Mouse (Mus musculus) kidney, adult 9 months (tissue): ENCODE data around the gene Msl2.

ENCODE experiments used
- DNase-seq: peaks from one replicate; pipeline ENCODE4 v3.0.0; 2022

Gene Msl2

DNA sequence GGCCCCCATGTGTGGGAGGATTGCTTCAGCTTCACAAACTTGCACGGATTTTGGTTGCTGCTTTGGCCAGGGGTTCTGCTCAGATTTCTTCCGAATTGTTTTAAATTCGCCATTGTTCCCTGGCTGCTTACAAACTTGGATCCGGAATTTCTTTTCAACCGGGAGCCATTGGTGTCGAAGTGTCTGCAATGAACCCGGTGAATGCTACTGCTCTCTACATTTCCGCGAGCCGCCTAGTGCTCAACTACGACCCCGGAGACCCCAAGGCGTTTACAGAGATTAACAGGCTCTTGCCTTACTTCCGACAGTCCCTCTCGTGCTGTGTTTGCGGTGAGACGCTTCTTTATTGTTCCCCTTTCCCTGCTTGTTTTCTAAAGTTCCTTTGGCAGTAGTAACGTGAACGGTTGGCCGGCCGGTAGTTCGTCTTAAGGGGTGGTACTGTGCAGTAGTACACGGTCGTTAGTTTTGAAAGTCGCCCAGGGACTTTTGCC lies 1.2 kb downstream of the Msl2 start:
- peak; percentile 39 for DNase-seq

DNA sequence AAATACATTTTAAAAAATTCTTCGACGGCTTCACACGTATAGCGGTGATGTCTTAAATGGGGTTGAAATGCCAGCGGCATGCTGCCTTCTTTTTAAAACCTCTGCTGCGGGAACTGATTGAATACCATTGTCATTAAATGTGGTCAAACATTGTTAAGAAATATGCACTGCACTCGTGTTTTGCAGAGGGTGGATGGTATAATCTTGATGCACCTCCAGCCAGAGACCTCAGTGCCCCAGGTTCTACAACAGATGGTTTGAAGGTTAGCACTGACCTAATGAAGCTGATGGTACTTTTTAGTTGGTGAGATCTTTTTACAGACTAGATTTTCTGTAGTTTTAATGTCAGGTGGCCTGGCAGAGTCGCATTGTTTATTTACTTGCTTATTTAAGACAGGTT lies 1.8 kb downstream of the Msl2 start:
- no peak for DNase-seq

DNA sequence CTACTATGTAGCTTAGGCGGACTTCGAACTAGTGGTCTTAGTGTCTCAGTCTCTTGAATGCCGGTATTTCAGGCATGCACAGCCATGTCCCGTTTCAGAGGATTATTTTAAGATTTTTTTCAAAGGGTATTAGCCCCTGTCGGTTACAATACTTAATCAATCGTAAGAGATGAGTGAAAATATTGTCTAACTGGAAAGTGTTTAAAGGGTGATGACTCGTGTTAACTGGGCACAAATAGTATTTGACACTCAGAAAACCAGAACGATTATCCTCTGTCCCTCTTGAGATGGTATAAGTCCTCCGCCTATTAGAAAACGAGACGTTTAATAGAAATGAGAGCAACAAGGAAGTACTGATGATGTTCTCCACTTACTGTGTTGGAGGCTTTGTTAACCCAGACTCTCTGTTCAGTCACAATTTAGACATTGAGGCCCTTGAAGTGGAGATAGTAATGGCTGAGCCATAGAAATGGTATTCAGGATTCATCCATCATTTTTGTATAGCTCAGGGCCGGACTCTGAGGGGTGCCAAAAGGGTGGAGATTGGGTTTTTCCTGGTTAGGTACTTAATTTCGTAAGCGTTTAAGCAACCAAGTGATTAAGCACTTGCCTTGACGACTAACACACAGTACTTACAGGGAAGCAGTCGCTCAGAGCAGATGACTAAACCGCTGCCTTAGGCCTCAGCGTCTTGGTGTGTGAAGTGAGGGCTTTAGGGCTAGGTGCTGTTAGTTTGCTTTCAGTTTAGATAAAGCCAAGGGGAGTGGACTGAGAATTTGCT lies 2.4 kb downstream of the Msl2 start:
- peak; percentile 41 for DNase-seq

DNA sequence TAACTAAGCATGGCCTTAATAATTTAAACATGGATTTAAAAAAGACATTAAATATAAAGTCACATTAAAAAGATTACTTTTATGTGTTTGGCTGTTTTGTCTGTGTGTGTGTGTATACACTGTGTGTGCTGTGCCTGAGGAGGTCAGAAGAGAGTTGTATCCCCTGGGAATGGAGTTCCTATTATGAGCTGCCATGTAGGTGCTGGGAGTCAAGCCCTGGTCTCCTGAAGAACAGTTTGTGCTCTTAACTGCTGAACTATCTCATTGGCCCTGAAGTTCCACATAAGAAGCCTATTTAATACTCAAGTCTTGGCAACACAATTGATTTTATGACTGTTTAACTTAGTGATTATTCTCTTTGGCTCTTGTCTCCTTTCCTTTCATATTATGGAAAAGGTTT lies 3.6 kb downstream of the Msl2 start:
- no peak for DNase-seq

DNA sequence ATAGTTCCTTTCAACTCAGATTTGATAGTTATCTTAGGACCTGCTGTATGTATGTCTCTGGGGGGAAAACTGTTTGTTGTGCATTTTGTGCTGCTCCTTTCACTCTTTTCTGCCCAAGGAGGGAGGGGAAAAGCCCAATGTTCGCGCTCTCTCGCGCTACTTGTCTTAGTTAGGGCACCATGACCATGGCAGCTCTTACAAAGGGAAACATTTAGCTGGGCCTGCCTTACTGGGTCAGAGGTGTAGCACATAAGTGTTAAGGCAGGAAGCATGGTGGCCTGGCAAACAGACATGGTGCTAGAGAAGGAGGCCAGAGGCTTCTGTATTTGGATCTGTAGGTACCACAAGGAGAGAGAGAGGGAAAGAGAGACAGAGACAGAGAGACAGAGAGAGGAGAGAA lies 4.7 kb downstream of the Msl2 start:
- DNase-seq: no peak

DNA sequence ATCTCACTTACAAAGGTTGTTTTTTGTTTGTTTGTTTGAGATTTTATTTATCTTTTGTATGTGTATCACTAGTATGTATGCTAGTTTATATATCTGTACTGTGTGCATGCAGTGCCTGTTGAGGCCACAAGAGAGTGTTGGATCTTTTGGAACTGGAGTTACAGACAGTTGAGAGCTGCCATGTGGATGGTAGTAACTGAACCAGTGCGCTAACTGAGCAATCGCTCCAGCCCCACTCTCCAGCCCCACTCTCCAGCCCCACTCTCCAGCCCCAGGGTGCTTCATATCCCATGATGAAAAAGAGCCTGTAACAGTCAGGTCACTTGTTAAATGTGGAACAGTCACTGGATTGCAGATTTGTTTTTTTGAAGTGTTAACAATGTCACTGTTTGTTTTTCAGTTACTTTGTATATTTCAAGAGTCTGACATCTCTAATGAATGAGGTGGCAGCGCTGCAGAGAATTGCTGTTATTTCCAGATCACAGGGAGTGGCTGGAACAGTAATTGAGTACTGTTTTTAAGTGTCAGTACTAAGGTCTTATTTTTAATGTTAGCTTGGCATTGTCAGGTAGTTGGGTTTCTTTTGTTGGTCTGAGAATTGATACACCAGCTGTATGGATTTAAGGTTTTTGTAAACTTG lies 6.3 kb downstream of the Msl2 start:
- no peak for DNase-seq

DNA sequence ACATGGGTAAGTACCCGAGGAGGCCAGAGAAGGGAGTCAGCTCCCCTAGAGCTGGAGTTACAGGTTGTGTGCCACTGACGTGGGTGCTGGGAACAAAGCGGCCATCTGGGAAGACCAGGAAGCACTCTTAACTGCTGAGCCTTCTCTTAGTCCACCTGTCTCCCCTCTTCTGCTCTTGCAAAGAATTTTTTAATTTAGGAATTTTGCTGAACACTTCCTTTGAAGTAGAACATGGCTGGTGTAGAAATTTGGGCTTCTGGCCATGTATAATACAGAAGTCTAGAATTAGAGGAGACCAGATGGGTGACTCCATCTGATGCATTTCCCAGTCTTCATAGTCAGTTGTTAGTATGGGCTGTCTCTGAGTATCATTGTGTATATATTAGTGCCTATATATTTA lies 9.8 kb downstream of the Msl2 start:
- no peak for DNase-seq

DNA sequence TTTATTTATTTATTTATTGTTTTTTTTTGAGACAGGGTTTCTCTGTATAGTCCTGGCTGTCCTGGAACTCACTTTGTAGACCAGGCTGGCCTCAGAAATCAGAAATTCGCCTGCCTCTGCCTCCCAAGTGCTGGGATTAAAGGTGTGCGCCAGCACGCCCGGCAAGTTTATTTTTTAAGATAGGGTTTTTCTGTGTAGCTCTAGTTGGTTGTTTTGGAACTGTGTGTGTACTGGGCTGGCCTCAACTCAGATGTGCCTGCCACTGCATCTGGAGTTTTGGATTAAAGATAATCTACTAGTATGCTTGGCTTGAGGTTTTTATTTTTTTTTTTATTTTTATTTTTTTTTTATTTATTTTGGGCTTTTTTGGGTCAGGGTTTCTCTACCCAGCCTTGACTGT lies 21.5 kb downstream of the Msl2 start:
- no peak for DNase-seq

DNA sequence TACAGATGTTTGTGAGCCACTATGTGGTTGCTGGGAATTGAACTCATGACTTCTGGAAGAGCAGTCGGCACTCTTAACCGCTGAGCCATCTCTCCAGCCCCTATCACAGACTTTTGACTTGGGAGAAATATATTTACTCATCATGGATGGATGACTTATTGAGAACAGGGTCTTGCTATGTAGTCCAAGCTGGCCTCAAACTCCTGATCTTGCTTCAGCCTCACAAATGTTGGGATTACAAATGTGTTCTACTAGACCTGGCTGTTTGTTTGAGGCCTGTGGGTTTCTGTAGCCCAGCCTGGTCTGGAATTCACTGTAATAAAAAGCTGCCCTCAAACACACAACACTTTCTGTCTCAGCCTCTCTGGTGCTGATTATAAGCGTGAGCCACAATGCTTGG lies 22.6 kb downstream of the Msl2 start:
- DNase-seq: no peak

DNA sequence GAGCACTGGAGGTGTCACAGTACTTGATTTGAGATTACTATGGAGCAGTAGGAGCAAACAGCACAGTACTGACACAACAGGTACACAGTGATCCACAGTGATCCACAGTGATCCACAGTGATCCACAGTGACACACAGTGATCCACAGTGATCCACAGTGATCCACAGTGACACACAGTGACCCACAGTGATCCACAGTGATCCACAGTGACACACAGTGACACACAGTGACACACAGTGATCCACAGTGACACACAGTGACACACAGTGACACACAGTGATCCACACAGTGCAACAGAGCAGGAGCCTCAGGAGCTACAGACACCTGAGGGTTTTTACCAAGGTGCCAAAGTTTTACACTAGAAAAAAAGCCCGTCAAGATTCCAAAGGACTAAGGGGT lies 23.6 kb downstream of the Msl2 start:
- no peak for DNase-seq

DNA sequence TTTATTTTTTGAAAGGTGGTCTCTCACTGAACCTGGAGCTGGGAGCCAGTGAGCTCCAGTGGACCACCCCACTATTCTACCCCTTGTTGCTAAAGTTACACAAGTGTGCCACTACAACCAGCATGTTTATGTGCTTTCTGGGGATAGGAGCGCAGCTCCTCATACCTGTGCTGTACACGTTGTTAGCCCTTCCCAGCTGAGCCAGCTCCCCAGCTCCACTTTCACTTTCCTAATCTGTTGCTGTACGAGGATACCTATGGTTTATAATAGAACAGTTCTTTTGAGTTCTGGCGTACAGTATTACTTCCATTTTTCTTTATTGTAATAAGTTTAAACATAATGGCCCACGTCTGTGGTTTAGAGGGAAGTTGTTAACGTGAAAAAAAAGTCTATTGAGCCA lies 25.5 kb downstream of the Msl2 start:
- no peak for DNase-seq

DNA sequence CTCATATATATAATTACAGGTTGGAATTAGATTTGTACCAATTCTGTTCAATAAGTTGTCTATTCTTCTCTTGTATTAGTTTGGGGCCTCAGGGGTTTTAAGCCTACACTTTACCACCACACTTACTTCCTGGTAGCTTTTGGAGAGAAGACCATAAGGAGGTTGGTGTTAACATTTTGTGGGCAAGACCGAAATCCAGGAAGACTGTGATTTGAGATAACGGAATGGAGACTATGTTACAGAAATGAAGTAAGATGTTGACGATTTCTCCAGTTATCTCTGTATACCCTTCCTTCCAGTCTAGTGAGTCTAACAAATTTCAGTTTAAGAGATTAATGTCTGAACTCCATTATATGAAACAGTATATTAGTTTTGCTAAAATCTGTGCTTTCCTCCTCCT lies 26.3 kb downstream of the Msl2 start:
- DNase-seq: no peak

DNA sequence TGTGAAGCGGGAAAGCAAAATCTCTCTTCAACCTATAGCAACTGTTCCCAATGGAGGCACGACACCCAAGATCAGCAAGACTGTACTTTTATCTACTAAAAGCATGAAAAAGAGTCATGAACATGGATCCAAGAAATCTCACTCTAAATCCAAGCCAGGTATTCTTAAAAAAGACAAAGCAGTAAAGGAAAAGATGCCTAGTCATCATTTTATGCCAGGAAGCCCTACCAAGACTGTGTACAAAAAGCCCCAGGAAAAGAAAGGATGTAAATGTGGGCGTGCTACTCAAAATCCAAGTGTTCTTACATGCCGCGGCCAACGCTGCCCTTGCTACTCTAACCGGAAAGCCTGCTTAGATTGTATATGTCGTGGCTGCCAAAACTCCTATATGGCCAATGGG lies 27.6 kb downstream of the Msl2 start:
- DNase-seq: no peak

DNA sequence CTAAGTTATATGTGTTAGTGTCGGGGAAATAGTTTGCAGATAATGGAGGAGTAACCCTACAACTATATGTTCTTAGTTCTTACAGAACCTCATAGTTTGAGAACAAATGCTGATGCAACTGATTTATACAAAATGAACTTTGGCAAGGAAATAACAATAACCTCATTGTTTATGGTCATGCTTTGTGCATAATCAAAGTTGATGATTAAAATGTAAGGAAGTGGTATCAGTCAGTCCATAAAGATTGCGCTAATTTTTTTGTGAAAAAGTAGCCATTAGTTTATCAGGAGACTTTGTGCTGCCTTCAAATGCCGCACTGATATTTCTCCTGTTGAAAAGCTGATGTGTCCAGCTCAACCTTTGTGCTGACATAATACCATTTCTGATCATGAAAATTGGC lies 28.4 kb downstream of the Msl2 start:
- no peak for DNase-seq

DNA sequence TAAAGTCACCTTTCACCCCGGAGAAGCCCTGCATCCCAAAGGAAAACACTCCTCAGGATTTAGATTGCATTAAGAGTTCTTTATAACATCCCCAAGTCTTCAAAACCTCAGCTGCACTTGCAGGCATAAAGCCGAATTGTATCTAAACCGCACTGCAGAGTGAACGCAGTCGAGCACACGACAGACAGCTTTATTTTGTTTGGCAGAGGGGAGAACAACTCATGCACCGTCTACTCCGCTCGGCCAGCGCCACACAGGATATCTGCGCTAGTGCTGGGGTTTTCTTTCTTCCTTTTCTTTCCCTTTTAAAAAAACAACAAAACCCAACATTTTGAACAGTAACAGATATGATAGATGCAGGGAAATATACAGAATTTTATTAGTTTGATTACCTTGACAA lies 31.0 kb downstream of the Msl2 start:
- DNase-seq: no peak

DNA sequence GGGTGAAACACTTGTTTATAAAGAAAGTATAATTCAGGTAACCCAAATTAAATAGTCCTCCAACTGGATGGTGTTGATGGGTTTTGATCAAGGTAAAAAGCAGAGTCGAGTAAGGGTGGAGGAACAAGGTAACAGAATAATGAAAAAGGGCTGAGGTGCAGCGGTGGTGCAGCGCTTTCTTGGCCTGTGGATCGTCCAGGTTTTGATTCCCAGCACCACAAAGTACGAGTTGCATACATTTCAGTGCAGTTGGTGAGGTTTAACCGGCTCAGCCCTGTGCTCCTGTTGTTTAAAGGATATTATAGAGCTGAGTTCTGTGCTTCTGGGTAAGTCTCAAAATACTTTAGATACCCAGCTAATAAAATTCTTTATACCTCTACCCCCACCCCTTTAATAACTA lies 31.8 kb downstream of the Msl2 start:
- DNase-seq: no peak

DNA sequence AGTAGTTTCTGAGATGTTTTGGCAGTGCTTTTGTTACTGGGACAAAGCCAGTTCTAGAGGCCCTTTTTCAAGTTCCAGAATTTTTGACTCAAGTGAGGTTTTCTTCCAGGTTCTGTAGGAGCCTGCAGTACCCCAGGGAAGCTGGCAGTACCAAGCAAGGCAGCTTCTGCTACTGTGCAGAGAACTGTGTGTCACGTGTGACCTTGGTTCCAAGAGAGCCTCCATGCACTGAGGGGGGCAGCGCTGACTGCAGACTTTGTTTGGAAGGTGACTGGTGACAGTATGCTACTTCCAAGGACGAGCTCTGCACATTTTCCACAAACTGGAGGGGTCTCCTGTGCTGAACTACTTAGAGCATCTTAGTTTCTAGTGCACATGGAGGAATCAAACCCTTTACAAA lies 33.5 kb downstream of the Msl2 start:
- no peak for DNase-seq

DNA sequence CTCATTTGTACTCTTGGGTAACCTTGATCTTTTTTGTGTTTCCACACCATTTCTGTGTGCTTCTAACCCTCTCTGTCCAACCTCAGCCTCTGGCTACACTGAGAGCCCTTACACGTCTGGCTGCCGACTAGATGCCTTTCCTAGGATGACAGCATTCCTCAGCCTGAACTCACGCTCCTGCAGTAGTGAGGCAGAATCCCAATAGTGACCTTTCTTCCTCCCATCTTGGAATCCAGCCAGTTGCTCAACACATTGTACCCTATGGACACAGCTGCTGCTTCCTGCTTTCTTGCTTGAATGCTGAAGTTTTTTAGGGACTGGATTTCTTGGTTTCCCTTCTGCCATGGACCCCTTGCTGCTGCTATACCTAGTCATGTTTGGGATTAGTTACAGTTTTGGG lies 36.1 kb downstream of the Msl2 start:
- DNase-seq: peak; percentile 62

DNA sequence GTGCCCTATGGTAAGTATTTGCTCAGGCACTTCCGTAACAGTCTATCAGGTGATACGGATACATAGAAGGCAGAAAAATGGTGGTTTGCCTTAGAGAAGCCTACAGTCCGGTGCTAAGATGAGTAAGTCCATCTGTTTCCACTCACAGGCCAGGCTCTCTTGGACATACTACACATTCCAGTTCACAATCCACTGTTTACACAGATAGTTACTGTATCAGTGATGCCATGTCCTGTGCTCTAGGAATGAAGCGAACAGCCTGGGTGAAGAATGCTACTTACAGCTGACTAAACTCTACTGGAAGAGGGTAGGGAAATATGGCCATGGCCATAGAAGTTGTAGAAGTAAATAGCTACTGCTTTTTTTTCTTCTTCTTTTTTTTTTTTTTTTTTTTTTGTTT lies 39.4 kb downstream of the Msl2 start:
- DNase-seq: no peak

DNA sequence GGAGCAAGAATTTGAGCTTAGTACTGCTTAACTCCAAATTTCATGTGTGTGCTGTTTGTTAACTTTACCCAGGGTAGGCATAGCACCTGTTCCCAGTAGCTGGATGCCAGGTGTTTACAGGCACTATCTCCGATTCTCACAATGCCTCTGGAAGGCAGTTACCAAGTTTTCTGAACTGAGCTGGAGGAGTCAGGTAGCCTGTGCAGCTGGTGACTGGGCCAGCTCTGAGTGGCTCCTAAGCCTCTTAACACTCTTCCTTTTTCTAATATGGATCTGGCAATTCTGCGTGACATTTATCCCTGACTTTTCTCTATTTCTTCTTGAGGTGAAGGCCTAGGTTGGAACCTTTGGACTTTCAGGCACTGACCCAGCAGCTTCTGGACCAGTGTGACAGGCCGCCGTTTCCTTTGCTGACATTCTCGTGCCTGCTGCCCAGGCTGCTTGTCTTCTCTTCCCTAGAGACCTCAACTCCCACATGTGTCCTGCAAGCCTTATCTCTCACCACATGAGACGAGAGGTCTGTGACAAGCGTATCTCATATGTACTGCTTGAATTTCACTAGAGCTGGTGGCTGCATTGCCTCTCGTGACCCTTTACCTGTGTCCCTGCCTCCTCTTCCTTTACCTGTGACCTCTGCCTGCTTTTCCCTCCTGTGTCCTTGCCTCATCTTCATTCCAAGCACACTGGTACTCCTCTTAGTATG lies 40.4 kb downstream of the Msl2 start:
- DNase-seq: peak; percentile 38

DNA sequence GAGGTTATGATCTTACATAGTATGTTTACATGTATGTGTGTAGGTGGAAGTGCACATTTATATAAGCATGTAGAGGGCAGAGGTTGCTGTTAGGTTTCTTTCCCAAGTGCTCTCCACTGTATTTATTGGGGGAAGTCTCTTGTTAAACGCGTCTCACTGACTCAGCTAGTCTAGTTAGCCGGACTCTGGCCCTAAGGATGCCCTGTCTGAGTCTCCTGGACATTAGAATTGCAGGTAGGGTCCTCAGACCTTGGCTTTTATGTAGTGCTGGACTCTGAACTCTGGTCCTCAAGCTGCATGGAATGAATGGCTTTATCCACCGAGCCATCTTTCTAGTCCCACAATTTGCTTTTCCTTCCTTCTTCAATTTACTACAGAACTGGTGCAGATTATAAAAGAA lies 69.7 kb downstream of the Msl2 start:
- DNase-seq: peak; percentile 10

DNA sequence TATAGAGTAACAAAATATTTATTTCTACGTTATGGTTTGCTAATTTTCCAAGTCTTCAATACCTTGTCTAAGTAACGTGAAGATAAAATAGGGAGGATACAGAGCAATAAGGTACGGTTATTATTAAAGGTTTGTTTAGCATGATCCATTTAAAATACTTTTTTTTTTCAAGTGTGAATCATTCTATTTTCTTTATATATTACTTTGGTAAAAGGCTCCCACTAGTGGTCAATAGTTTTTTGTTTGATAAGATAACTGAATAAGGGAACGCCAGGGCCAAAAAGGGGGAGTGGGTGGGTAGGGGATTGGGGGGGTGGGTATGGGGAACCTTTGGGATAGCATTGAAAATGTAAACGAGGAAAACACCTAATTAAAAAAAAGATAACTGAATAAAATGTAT lies 79.0 kb downstream of the Msl2 start:
- no peak for DNase-seq
